Mouse (Mus musculus) ES-Bruce4 (cell line): ENCODE measurements around the gene Otulin. TPM values are rescaled to one million over a fixed set of nuclear protein-coding genes. Genes with fewer than 3 reads are reported as not detected.
A peak's percentile ranks its signal among the peaks of the same experiment; 100 is the strongest.

Source experiments
- H3K27ac ChIP-seq: 2 replicates; pipeline ENCODE4 v1.5.1; 2012; ENCODE audit warnings: low read length, inconsistent platforms; ENCODE audit not compliant: insufficient read depth
- H3K27me3 ChIP-seq: 2 replicates; pipeline ENCODE4 v1.6.1; 2012; ENCODE audit warnings: mild to moderate bottlenecking, low read length, inconsistent platforms; ENCODE audit not compliant: control insufficient read depth, poor library complexity, insufficient read depth, severe bottlenecking
- H3K36me3 ChIP-seq: 2 replicates; pipeline ENCODE4 v1.6.1; 2012; ENCODE audit warnings: inconsistent platforms, mild to moderate bottlenecking, low read length, moderate library complexity; ENCODE audit not compliant: control insufficient read depth, poor library complexity, insufficient read depth, severe bottlenecking
- H3K4me1 ChIP-seq: one replicate; pipeline ENCODE4 v1.8.1; 2011; ENCODE audit warnings: low read length; ENCODE audit not compliant: control insufficient read depth, insufficient read depth
- H3K4me3 ChIP-seq: 2 replicates; pipeline ENCODE4 v1.5.1; 2011; ENCODE audit warnings: low read depth, mild to moderate bottlenecking, low read length
- H3K9ac ChIP-seq: 2 replicates; pipeline ENCODE4 v1.6.1; 2012; ENCODE audit warnings: low read depth, mild to moderate bottlenecking, inconsistent platforms; ENCODE audit not compliant: poor library complexity, severe bottlenecking
- H3K9me3 ChIP-seq: replicated peaks from 2 replicates; pipeline ENCODE4 v1.6.1; 2012; ENCODE audit warnings: mild to moderate bottlenecking, low read length, inconsistent platforms; ENCODE audit not compliant: control insufficient read depth, poor library complexity, insufficient read depth, severe bottlenecking
- CTCF ChIP-seq: IDR thresholded peaks from one replicate; pipeline ENCODE4 v1.8.1; 2011; ENCODE audit warnings: low read depth, low read length
- EP300 ChIP-seq: IDR thresholded peaks from 2 replicates; pipeline ENCODE4 v1.6.1; 2011; ENCODE audit warnings: low read depth, low read length; ENCODE audit not compliant: insufficient read depth
- POLR2A ChIP-seq: IDR thresholded peaks from one replicate; pipeline ENCODE4 v1.8.1; 2011; ENCODE audit warnings: low read length; ENCODE audit not compliant: insufficient read depth
- polyA plus RNA-seq: library from polyadenylated mRNA; stranded (reverse); fragments of >200 nt; gene quantifications from 2 replicates; pipeline ENCODE4 v1.2.4, GENCODE M21; 2011; ENCODE audit warnings: low read depth; ENCODE audit not compliant: missing spikeins, insufficient read depth, insufficient read length

The Otulin gene
- polyA plus RNA-seq, 1 experiment: 17.3 TPM

- Histone ChIP-seq H3K9ac (no peak overlapping the region), H3K27me3 (no peaks in the 10 kb centered on the region), H3K9me3 (no peaks in the 10 kb centered on the region), H3K36me3 (no peaks in the 10 kb centered on the region), H3K4me3 (no peak overlapping the region), H3K27ac (no peak overlapping the region), H3K4me1 (no peaks in the 10 kb centered on the region)
- TF ChIP-seq POLR2A (no peak), EP300 (no peak), CTCF (no peak)
Observed at GRCm38 (mm10) chr15:27633941-27634900, 3.7 kb upstream of the Otulin start.

DNA sequence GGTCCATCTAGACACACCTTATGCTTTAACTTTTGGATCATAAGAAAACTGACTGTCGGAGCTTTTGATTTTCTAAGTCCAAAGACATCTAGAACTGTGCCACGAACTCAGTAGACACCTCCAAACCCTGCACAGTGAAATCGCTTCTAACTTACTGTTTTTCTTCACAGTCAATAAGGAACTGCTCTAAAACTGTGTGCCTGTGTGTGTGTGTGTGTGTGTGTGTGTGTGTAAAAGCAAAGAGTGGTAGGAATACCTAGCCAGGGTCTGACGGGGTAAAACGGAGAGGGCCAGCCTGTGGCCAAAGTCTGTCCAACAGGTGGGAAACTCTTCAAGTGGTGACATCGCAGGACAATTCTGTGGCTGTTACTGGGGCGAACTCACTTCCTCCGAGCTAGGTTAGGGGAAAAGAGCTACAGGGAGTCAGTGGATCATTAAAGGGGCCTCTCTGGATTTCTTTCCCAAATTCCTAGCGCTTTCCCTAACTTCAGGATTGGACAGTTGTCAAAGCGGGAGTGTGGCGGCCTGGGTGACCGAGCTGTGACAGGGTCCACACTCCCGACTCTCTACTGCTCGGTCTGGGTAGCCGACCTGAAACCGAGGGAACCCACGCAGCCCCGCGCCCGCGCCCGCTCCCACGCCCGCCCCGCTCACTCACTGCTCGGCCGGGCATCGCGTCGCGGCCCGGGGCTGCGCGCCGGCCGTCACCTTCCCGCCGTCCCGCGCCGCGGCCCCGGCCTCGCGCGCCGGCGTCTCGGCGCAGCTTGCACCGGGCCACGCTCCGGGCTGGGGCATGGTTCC lies 493 bp downstream of the Otulin start:
- Histone ChIP-seq H3K27me3 (no peaks in the 10 kb centered on the region), H3K4me3 (peak overlapping the region; percentile 83), H3K36me3 (no peaks in the 10 kb centered on the region; the same call in 1 of the 2 replicates), H3K9ac (peak overlapping the region; percentile 71), H3K4me1 (no peaks in the 10 kb centered on the region), H3K9me3 (no peaks in the 10 kb centered on the region), H3K27ac (no peak overlapping the region)
- TF ChIP-seq CTCF: no peak
- TF ChIP-seq POLR2A: no peak
- TF ChIP-seq EP300: no peak

- Histone ChIP-seq H3K4me1 (no peaks in the 10 kb centered on the region), H3K36me3 (no peaks in the 10 kb centered on the region; the same call in 1 of the 2 replicates), H3K9ac (no peak overlapping the region), H3K4me3 (no peak overlapping the region), H3K9me3 (no peaks in the 10 kb centered on the region), H3K27me3 (no peaks in the 10 kb centered on the region), H3K27ac (no peak overlapping the region)
- TF ChIP-seq POLR2A: no peak
- no peak for TF ChIP-seq EP300
- no peak for TF ChIP-seq CTCF
Observed at GRCm38 (mm10) chr15:27629046-27629445, 1.4 kb downstream of the Otulin start.

DNA sequence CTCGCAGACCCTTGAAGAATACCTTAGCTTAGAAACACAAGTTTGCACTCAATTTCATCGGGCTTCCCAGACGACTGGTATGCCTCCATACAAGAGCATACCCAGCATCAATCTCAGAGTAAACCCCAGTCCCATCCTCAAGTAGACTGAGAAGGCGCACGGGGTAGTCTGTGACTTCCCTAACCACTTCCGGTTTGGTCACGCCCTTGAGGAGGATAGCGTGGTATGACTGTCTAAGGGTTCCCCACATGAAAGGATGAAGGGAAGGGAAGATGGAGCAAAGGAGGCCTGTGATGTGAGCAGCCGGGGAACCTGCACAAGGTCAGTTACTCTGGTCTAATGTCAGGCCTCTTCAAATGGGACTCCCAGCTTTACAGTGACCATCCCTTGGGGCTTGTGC lies 2.7 kb downstream of the Otulin start:
- Histone ChIP-seq H3K9me3 (no peaks in the 10 kb centered on the region), H3K36me3 (peaks cover 5% of the 10 kb centered on the region), H3K4me1 (no peaks in the 10 kb centered on the region), H3K4me3 (no peak overlapping the region), H3K9ac (no peak overlapping the region), H3K27me3 (no peaks in the 10 kb centered on the region), H3K27ac (no peak overlapping the region)
- TF ChIP-seq CTCF (no peak), EP300 (no peak), POLR2A (no peak)

GRCm38 (mm10) chr15:27626314-27626713 lies 4.2 kb downstream of the Otulin start:
- peaks cover 5% of the 10 kb centered on the region for H3K36me3 ChIP-seq
- TF ChIP-seq CTCF (no peak), EP300 (no peak), POLR2A (no peak)
- no peak overlapping the region for H3K9ac ChIP-seq
- H3K4me3 ChIP-seq: no peak overlapping the region
- no peak overlapping the region for H3K27ac ChIP-seq
- H3K27me3 ChIP-seq: no peaks in the 10 kb centered on the region
- H3K4me1 ChIP-seq: no peaks in the 10 kb centered on the region
- H3K9me3 ChIP-seq: no peaks in the 10 kb centered on the region
